Mouse (Mus musculus) forebrain, embryonic 10.5 days (tissue): ENCODE data around the gene Klf13. TPM values are rescaled to one million over a fixed set of nuclear protein-coding genes. Genes with fewer than 3 reads are reported as not detected.

Experiments
- DNase-seq: peaks from one replicate; pipeline ENCODE4 v3.0.0-alpha.2; 2017; ENCODE audit warnings: low spot score; ENCODE audit errors: extremely low spot score
- H3K27ac ChIP-seq: fragments of 300-500 bp; sonication (generic); 2 replicates; pipeline ENCODE4 v1.5.1; 2016; ENCODE audit warnings: mild to moderate bottlenecking
- H3K27me3 ChIP-seq: fragments of 300-500 bp; sonication (generic); 2 replicates; pipeline ENCODE4 v1.6.1; 2016; ENCODE audit warnings: mild to moderate bottlenecking; ENCODE audit not compliant: poor library complexity, severe bottlenecking
- H3K36me3 ChIP-seq: fragments of 300-500 bp; sonication (generic); replicated peaks from 2 replicates; pipeline ENCODE4 v1.6.1; 2016; ENCODE audit warnings: mild to moderate bottlenecking, moderate library complexity
- H3K4me1 ChIP-seq: fragments of 300-500 bp; sonication (generic); 2 replicates; pipeline ENCODE4 v1.6.1; 2016
- H3K4me3 ChIP-seq: fragments of 300-500 bp; sonication (generic); 2 replicates; pipeline ENCODE4 v1.5.1; 2016; ENCODE audit warnings: mild to moderate bottlenecking, moderate library complexity
- H3K9me3 ChIP-seq: fragments of 300-500 bp; sonication (generic); 2 replicates; pipeline ENCODE4 v1.6.1; 2016; ENCODE audit warnings: mild to moderate bottlenecking, moderate library complexity
- WGBS: fragments of 180-500 bp; shearing (Covaris S2); methylation state at CpG from one replicate; pipeline ENCODE4 v1.1.7; 2016; 5-methylcytosine and 5-hydroxymethylcytosine counted together
- polyA plus RNA-seq: library from polyadenylated mRNA; unstranded; fragments of >200 nt; fragmentation: Nextera tagmentation; extraction: Ambion mirVana; gene quantifications from 2 replicates; pipeline ENCODE4 v1.2.1, GENCODE M21; 2016

Gene Klf13
- polyA plus RNA-seq, 1 experiment from 2014 or later: 23.8 TPM

GRCm38 (mm10) chr7:63896276-63896967 lies 42.3 kb downstream of the Klf13 start:
- Histone ChIP-seq H3K27ac (peak overlapping the region; percentile 81), H3K27me3 (peaks cover 4% of the 10 kb centered on the region; the same call in 1 of the 2 replicates), H3K36me3 (peaks cover 3% of the 10 kb centered on the region), H3K4me1 (peaks cover 36% of the 10 kb centered on the region), H3K9me3 (no peaks in the 10 kb centered on the region), H3K4me3 (peak overlapping the region; percentile 48)
- WGBS: 18% methylated on average over 17 of the region's 17 CpGs
- DNase-seq: no peak

- Histone ChIP-seq H3K36me3 (peaks cover 15% of the 10 kb centered on the region), H3K9me3 (no peaks in the 10 kb centered on the region), H3K27ac (no peak overlapping the region), H3K4me3 (no peak overlapping the region), H3K27me3 (peaks cover 4% of the 10 kb centered on the region; the same call in 1 of the 2 replicates), H3K4me1 (peaks cover 32% of the 10 kb centered on the region)
- DNase-seq: no peak
- WGBS: 88% methylated on average over 3 of the region's 3 CpGs
Measured at GRCm38 (mm10) chr7:63895223-63895622, 43.5 kb downstream of the Klf13 start.

- 92% methylated on average over 4 of the region's 4 CpGs for WGBS
- Histone ChIP-seq H3K36me3 (peaks cover 21% of the 10 kb centered on the region), H3K9me3 (no peaks in the 10 kb centered on the region), H3K4me1 (peaks cover 33% of the 10 kb centered on the region), H3K27ac (no peak overlapping the region), H3K4me3 (no peak overlapping the region), H3K27me3 (peaks cover 4% of the 10 kb centered on the region; the same call in 1 of the 2 replicates)
- DNase-seq: no peak
Measured at GRCm38 (mm10) chr7:63894662-63895061, 44.1 kb downstream of the Klf13 start.

- WGBS: 65% methylated on average over 4 of the region's 4 CpGs
- no peak overlapping the region for H3K4me3 ChIP-seq
- no peak for DNase-seq
- H3K4me1 ChIP-seq: peaks cover 42% of the 10 kb centered on the region
- H3K27me3 ChIP-seq: peaks cover 4% of the 10 kb centered on the region; the same call in 1 of the 2 replicates
- H3K27ac ChIP-seq: no peak overlapping the region
- H3K36me3 ChIP-seq: peaks cover 28% of the 10 kb centered on the region
- no peaks in the 10 kb centered on the region for H3K9me3 ChIP-seq
Measured at GRCm38 (mm10) chr7:63893729-63894128, 45.0 kb downstream of the Klf13 start.

- H3K27ac ChIP-seq: no peak overlapping the region
- peaks cover 29% of the 10 kb centered on the region for H3K36me3 ChIP-seq
- H3K9me3 ChIP-seq: no peaks in the 10 kb centered on the region
Measured at GRCm38 (mm10) chr7:63893201-63893600, 45.5 kb downstream of the Klf13 start.

GRCm38 (mm10) chr7:63891488-63892075 lies 47.1 kb downstream of the Klf13 start:
- no peak for DNase-seq
- WGBS: 68% methylated on average over 43 of the region's 43 CpGs
- Histone ChIP-seq H3K9me3 (no peaks in the 10 kb centered on the region), H3K27ac (no peak overlapping the region), H3K36me3 (peaks cover 37% of the 10 kb centered on the region), H3K4me3 (no peak overlapping the region), H3K27me3 (no peaks in the 10 kb centered on the region), H3K4me1 (peaks cover 27% of the 10 kb centered on the region)

More at GRCm38 (mm10) chr7:63893201-63893600, 45.5 kb downstream of the Klf13 start:
- Histone ChIP-seq H3K27me3 (peaks cover 4% of the 10 kb centered on the region; the same call in 1 of the 2 replicates), H3K4me3 (no peak overlapping the region), H3K4me1 (peaks cover 43% of the 10 kb centered on the region)
- WGBS: 89% methylated on average over 5 of the region's 5 CpGs
- DNase-seq: no peak

- Histone ChIP-seq H3K36me3 (peaks cover 37% of the 10 kb centered on the region), H3K4me3 (no peak overlapping the region), H3K9me3 (no peaks in the 10 kb centered on the region), H3K27me3 (no peaks in the 10 kb centered on the region), H3K4me1 (peaks cover 24% of the 10 kb centered on the region), H3K27ac (0 out of 2 replicates have a peak overlapping the region, but pooled peaks have one; percentile 26)
- no peak for DNase-seq
- 65% methylated on average over 9 of the region's 9 CpGs for WGBS
Measured at GRCm38 (mm10) chr7:63889116-63889975, 49.4 kb downstream of the Klf13 start.

GRCm38 (mm10) chr7:63888674-63889073 lies 50.0 kb downstream of the Klf13 start:
- no peak for DNase-seq
- Histone ChIP-seq H3K27ac (no peak overlapping the region), H3K4me1 (peaks cover 25% of the 10 kb centered on the region), H3K36me3 (peaks cover 37% of the 10 kb centered on the region), H3K9me3 (no peaks in the 10 kb centered on the region), H3K27me3 (no peaks in the 10 kb centered on the region), H3K4me3 (no peak overlapping the region)
- WGBS: 79% methylated on average over 6 of the region's 6 CpGs

- no peaks in the 10 kb centered on the region for H3K9me3 ChIP-seq
- no peak for DNase-seq
- H3K4me1 ChIP-seq: peaks cover 20% of the 10 kb centered on the region
- no peak overlapping the region for H3K4me3 ChIP-seq
- WGBS: 88% methylated on average over 10 of the region's 10 CpGs
- no peak overlapping the region for H3K27ac ChIP-seq
- H3K27me3 ChIP-seq: no peaks in the 10 kb centered on the region
- H3K36me3 ChIP-seq: peaks cover 37% of the 10 kb centered on the region
Measured at GRCm38 (mm10) chr7:63887602-63888123, 51.1 kb downstream of the Klf13 start.

GRCm38 (mm10) chr7:63887034-63887551 lies 51.6 kb downstream of the Klf13 start:
- Histone ChIP-seq H3K4me3 (no peak overlapping the region), H3K36me3 (peaks cover 37% of the 10 kb centered on the region), H3K4me1 (peaks cover 20% of the 10 kb centered on the region), H3K27ac (no peak overlapping the region), H3K9me3 (no peaks in the 10 kb centered on the region), H3K27me3 (no peaks in the 10 kb centered on the region)
- no peak for DNase-seq
- 66% methylated on average over 8 of the region's 8 CpGs for WGBS

GRCm38 (mm10) chr7:63885025-63885424 lies 53.7 kb downstream of the Klf13 start:
- Histone ChIP-seq H3K27ac (no peak overlapping the region), H3K4me3 (no peak overlapping the region), H3K36me3 (peaks cover 20% of the 10 kb centered on the region), H3K4me1 (peaks cover 15% of the 10 kb centered on the region), H3K9me3 (no peaks in the 10 kb centered on the region), H3K27me3 (no peaks in the 10 kb centered on the region)
- no peak for DNase-seq
- WGBS: 88% methylated on average over 7 of the region's 7 CpGs

- H3K27me3 ChIP-seq: no peaks in the 10 kb centered on the region
- H3K27ac ChIP-seq: no peak overlapping the region
- 0 out of 2 replicates have a peak, but pooled peaks cover 4% of the 10 kb centered on the region for H3K36me3 ChIP-seq
- H3K4me3 ChIP-seq: no peak overlapping the region
- no peak for DNase-seq
- 90% methylated on average over 7 of the region's 7 CpGs for WGBS
- H3K4me1 ChIP-seq: peaks cover 7% of the 10 kb centered on the region
- no peaks in the 10 kb centered on the region for H3K9me3 ChIP-seq
Measured at GRCm38 (mm10) chr7:63882739-63883138, 56.0 kb downstream of the Klf13 start.
